Mouse (Mus musculus): Measurements from ENCODE around the gene Mettl14.
"Not testable (repeated sequence)": the region's sequence is repeated elsewhere in the genome, so short reads cannot be mapped to it uniquely, and the experiment has no call there.

Gene Mettl14

DNA sequence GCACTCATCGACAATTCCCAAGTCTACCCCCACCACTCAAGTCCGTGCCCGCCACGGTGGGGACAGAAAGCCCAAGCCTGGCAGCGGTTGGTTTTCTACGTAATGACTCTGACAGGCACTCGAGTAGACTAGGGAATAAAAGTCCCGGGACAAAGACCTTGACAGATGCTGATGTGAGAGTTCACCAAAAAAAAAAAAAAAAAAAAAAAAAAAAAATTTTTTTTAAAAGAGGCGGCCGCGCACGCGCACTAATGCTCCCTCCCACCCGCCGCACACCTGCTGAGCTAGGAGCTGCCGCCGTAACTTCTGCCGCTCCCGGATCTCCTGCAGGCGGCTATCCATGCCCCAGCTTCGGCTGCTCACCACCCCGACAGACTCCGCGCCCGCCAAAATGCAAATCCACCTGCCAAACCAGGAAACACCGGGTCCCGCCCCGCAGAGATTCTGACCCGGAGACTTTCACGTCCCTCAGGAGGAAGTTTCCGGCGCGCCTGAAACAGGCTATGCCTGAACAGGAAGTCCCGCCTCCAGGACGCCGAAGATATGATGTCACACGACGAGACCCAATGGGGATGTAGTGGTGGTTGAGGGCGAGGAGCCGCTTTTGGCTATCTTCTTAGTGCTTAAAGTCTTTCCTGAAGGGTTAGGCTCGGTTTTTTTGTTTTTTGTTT is at the start of gene Mettl14:
TSS of gene Mettl14 (minus strand) at position 623 of the 671 bp plus-strand sequence.
- peak; percentile 98 for DNase-seq (ENCODE audit: low read depth)

DNA sequence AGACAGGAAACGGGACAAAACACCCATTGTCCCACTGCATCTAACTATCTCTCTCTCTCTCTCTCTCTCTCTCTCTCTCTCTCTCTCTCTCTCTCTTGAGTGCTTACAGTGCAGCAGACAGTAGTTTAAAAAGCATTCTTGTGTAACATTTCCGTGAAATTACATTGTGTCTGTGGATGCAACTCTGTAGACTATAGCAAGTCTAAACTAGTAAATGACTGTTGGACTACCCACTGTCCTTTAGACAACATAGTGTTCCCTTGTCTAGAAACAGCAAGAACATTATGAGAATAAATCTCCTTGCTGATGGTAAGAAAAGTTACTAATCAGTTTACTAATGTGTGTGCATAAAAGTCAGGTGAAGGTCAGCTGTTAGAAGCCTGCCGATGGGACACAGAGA is 47.5 kb upstream of the Mettl14 start:
- no peak for DNase-seq (ENCODE audit: low read depth)

DNA sequence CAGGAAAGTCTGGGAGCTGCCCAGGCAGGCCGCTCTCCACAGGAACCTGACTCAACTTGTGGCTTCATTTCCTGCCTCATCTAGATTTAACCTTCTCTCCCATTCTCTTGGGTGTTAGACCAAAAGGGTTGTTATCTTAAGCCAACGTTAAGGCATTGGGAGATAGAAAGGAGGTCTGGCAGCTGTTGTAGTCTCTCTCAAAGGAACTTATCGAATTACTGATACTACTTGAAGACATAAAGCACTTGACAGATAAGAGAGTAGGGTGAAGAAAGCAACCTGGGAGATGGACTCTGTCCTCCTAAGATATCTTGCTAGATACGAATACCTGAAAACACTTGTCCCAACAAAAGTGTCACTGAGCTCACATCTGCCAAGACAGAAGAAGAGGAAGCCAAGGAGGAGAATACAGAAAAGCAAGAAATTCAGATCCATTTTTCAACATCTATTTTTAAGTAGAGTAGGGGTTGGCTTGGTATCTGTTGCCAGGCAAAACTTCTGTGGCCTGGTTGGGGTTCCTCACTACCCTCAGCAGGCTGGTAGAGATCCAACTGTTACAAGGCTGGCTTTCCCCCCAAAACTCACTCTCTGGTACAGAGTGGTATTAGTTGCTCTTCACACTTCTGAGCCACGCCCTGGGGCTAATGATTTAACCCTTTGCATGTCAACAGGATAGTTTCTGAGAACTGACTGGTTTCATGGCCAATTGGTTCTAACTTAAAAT is 46.2 kb upstream of the Mettl14 start:
- DNase-seq (ENCODE audit: low read depth) = no peak

DNA sequence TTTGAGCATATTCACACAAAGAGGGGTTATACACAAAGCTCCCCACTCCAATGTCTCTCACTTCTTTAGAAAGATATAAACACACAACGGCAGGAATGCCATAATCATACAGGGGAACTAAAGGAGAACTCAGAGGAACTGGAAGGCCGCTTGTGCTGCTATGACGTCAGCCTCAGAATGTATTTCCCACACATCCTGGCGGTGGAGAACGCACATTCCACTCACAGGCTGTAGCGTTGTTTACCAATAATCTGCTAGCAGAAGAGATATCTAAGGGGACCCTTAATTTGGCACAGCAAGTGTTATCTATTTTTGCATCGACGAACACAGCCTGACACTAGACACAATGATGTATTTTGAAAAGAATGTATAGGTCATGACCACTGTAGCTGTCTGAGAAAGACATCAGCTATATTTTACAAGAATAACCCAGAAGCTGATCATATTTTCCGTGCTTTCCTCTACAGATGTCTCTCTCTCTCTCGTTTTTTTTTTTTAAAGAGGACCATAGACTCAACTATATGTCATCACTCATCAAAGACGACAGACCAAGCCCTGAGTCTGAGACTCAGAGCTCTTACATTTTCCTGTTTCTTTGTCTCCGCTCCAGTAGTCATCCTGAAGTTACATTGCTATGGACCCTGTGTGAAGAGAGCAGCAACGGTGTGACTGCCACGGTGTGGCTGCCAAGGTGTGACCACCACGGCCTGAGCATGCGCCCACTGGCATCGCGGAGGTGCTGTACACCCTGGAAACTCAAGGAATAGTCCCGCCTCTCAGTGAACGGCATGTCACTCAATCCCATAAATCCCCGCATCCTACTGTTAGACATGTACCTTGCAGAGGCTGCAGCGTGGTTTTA is 43.9 kb upstream of the Mettl14 start:
- peak; percentile 20 for DNase-seq (ENCODE audit: low read depth)

DNA sequence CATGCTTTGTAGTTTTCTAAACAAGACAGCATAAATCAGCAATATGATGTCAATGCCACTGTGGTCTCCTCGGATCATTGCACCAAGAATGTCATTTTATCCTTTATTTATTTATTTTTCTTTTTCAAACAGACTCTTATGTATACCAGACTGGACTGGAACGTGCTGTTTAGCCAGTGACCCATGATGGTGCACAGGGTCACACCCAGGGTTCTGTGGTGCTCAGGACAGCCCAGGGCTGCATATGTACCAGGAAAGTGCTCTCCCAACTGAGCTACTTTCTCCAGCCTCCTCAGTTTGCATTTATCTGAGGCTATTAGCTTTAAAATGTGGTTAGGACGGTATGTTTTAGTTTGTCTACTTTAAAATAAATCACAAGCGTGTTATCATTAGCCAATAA is 42.1 kb upstream of the Mettl14 start:
- no peak for DNase-seq (ENCODE audit: low read depth)

DNA sequence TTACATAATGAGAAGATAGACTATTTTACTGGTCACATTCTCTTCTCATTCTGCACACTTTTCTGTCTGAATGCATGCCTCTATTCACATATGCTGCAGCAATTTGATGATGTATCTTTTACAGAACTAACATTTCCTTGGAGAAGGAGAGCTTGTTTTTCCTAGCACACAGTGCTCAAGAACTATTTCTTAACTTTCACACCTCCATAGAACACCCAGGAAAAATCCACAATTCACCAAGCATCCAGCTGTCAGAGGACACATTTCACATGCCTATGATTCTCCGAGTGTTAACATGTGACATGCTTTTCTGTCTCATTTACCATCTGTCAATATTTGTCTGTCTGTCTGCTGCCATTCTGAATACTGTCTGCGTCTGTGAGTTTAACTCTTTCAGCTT is 39.7 kb upstream of the Mettl14 start:
- no peak for DNase-seq (ENCODE audit: low read depth)

DNA sequence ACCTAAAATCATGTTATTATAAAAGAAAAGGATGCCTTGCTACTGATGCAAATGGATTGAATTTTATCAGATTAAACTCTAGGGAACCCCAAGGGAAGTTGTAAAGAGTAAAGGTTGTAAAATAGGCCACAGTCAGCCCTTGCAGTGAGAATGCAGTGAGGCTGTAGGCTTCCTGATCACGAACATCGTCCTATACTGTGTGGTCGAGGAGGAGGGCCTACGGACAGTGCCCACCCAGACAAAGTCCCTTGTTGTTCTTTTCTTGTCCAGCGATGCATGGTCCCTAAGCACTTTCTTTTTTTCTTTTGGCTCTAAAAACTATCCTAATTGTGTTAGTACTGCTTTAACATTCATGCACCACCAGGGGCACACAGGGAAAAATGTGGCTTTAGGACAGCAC is 27.3 kb upstream of the Mettl14 start:
- no peak for DNase-seq (ENCODE audit: low read depth)

DNA sequence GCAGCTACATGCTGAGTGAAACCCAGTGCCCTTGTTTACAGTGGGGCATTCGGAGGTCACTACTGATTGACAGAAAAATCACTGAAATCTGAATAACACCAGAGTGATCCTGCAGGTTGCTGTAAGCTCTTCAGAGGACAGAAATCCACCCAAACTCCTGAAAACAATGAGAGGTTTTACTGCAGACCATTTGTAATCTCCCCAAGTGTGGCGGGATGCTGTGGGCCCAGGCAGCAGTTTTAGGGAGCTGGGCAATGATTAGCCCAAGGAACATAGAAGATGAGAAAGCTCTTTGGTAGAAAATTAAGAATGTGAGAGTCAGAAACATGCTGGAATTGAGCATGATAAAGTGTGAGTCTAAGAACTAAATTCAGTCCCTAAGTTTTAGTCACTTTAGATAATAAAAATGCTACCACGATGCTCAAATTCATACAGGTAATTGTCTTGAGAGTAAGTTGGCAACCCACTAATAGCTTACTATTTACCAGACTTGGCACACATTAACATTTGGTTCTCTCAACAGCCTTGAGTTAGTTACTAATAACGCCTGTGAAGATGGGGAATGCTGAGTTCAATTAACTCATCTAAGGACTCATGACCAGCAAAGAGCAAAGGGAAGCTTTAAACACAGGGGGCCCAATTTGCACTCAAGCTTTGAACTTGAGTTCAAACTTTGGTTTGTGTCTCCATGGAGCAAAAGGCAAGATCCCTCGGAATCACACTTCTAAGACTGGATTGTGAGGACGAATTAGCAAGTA is 26.1 kb upstream of the Mettl14 start:
- DNase-seq (ENCODE audit: low read depth) = no peak

DNA sequence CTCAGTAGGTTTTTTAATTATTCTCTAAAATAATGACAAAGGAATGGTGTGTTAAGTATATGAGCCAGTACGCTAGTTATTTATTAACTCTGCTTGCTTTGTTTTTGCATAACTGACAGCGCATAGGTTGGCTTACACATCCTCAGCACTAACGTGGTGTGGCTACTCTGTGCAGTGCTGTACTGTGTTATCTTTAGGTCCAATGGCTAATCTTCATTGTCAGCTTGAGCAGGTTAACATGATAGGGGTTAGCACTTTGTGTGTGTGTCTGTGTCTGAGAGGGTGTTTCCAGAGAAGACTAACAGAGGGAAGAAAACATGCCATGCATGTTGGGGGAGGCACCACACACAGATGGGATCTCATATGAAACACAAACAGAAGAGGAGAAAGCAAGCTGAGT is 19.0 kb upstream of the Mettl14 start:
- no peak for DNase-seq (ENCODE audit: low read depth)

DNA sequence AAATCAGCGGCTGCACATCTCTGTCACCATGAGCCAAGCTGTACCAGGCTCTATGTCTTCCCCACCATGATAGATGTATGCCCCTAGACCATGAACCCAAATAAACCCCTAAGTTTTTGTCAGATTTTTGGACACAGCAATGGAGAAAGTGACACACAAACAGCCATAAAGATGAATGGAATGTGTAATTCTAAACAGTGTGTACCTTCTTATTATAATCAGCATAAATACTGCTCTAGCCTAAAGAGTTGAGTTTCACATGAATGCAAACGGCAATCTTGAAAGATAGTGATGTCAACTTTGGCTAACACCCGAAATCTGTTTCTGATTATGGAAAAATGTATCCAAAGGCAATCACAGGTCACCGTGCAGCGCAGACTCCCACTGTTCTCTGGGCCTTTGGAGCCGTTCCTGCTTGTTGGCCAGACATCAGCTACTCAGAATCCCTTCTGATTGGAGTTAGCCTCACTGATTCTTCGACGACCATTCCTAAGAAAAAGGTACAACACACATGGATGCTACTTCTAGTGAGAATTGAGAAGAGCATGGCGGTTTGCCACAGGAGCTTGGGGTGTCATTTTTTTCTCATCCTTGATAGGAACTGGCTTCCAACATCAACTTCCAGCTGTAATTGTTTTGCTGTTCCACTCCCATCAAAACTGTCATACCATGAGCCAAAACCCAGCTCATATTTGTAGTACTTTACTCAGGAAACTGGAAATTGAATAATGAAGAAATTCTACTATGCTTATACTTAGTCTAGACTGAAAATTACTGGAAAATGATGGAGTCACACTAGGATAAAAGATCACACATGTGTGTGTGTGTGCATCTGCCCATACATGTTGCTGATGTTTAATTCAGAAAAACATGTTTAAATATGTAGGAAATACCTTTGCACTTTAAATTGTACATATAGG is 11.9 kb upstream of the Mettl14 start:
- peak; percentile 85 for DNase-seq (ENCODE audit: low read depth)

DNA sequence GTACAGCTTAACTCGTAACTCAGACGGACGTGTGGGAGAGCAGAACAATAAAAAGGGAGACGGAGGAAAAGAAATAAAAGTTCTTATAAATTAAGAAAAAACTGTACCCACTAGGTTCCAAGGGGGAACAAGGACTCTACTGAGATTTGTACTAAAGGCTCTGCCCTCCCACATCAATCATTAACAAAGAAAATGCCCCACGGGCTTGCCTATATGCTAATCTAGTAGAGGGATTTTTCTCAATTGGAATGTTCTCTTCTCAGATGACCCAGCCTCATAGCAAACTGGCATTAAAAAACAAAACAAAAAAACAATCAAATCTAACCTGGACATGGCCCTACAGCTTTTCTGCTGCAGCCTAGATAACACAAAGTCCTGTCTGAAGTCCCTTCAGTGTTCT is 9.7 kb upstream of the Mettl14 start:
- DNase-seq (ENCODE audit: low read depth) = no peak

DNA sequence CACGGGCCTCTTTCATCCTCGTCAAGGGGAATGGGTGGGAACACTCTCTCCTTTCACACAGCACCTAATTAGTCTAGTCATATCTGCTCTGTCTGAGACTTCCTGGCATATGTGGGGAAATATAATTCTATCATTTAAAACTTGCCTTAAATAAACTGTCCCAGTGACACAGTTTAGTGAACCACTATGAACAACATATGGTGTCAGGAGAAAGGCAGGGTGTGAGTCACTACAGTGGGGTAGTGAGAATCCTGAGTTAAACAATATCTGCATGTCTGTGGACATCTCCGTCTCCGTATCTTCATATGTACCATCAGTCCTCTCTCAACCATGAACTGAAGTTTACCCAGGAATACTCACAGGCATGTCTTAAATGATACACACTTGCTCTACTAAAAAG is 5.3 kb upstream of the Mettl14 start:
- DNase-seq (ENCODE audit: low read depth) = no peak

DNA sequence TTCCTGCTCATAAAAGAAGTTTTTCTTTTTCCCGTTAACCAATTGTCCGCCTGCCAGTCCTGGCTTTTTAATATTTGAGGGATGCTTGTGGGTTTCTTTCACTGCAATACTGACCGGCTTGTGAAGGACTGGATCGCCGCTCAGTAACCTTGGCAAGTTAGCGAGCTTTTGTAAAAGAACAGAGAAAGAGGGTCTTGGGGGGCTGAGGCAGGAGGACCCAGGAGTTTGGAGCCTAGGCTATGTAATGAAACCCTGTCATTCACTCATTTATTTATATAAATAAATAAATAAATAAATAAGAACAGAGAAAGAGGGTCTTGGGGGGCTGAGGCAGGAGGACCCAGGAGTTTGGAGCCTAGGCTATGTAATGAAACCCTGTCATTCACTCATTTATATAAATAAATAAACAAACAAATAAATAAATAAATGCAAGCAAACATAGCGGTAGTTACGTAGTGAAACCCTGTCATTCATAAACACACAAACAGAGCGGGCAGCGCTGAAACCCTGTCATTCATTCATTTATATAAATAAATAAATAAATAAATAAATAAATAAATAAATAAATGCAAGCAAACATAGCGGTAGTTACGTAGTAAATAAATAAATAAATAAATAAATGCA is 361 bp upstream of the Mettl14 start:
- not testable (repeated sequence) for DNase-seq (ENCODE audit: low read depth)

DNA sequence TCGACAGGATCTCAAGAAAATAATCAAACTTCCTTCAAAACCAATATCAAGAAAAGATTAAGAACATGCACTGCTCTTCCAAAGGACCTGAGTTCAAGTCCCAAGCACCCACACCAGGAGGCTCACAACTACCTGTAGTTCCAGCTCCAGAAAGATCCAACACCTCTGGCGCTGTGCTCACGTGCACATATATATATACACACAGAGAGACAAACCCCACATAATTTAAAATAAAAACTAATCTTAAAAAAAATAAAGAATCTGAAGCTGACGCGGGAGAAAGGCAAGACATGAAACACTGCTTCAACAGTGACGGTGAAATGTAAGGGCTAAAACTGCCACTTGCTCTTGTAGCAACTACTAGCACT is 806 bp downstream of the Mettl14 start:
- no peak for DNase-seq (ENCODE audit: low read depth)

DNA sequence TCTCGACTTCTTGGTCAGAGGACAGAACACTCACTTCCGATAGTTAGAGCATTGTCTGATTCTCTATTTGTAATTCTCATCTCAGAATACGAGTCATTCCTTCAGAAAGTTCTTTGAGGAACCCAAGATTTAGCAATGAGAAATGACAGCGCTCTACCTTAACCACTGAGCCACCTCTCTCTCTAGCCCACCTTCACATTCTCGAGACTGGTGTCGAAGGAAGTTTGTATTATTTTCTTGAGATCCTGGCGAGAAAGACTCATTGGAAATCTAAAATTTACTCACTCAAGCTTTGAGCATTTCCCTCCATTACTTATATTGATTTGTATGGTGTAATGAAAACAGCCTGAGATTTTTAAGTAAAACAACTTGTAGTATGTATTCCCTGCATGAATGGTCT is 1.5 kb downstream of the Mettl14 start:
- no peak for DNase-seq (ENCODE audit: low read depth)

DNA sequence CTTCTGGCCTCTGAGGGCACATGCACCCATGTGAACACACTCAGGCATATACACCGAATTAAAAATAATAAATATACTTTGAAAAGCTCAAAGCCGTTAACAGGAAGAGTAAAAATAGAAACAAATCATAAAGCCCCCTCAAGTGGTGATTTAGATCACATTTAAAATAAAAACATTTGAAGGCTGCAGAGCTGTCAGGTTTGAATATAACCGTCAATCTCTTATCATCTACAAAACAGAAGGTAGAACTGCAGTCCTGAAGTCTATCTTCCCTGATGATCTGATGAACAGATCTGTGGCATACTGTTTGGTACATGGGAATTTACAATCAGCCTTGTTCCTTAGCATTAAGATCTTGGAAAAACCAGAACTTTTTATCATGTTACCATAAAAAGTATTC is 9.3 kb downstream of the Mettl14 start:
- DNase-seq (ENCODE audit: low read depth) = no peak

DNA sequence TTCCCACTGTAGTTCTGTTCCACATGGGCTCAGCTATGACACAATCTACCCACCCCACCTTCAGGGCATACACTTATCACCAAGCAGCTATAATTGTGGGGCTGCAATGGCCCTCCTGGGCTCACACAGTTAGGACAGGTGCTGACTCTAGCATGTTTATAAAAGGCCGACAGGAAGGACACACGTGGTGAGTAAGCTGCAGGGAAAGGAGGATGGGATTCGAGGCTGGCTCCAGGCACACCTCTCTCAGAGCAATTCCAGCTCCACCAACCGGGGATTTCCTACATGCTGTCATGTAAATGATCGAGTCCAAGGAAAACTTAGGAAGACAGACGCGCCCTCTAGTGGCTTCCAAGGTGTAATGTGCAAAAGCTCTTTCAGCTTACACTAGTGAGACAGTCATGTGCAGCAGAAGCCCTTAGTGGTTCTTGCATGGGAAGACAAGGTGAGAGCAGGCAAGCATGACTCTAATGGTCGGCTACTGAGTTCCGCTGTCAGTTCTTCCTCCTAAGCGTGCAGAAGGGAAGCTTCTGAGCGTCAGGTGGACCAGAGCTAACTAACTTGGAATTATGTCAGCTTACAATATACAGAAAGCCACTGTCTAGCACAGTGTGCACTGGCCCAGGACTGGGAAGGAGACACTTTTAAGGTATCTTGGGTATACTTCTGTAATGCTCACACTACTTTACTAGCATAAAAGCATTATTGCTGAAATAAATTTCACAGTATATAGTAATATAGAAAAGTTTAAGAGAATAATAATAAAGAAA is 14.0 kb downstream of the Mettl14 start:
- peak; percentile 95 for DNase-seq (ENCODE audit: low read depth)

DNA sequence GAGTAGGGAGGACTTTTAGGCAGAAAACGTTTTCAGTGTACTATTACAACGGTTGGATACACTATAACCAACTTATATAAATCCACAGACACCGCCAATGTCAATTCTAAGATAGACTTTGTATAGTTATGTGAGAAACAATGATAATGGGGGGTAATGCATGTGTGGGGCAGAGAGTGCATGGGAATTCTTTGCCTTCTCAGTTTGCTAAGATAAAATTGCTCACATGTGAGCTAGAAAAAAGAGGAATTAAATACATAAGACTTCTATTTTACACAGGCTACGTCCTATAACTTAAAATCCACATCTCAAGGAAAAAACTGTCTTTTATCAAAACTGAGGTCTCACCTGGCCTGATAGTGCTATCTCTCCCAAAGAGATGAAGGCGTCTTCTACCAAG is 15.0 kb downstream of the Mettl14 start:
- no peak for DNase-seq (ENCODE audit: low read depth)

DNA sequence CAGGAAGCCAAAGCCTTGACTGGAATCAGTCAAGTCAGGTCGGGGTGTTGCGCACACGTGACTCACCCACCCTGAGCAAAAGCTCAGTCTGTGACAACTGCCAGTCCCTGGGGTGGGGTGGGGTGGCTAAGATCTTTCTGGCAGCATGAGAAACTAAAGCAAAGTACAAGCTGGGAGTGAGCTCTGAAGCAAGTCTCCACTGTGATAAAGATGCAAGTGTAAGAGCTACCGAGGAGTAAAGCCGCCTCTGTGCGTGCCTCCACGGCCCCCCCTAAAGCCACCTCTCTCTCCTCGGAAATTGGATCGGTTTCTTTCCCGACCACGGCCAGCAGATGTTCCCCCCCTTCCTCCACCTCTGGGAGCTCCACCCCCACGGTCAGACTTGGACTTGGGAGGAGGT is 16.7 kb downstream of the Mettl14 start:
- DNase-seq (ENCODE audit: low read depth) = no peak

DNA sequence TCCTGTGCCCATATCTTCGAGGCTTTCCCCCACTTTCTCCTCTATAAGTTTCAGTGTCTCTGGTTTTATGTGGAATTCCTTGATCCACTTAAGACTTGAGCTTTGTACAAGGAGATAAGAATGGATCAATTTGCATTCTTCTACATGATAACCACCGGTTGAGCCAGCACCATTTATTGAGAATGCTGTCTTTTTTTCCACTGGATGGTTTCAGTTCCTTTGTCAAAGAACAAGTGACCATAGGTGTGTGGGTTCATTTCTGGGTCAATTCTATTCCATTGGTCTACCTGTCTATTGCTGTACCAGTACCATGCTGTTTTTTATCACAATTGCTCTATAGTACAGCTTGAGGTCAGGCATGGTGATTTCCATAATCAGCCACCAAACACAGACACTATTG is 19.1 kb downstream of the Mettl14 start:
- not testable (repeated sequence) for DNase-seq (ENCODE audit: low read depth)
